Mouse (Mus musculus) kidney, adult 9 months (tissue): ENCODE measurements around the gene Tpx2.

Experiments
- DNase-seq: peaks from one replicate; pipeline ENCODE4 v3.0.0; 2022

Tpx2 gene

DNA sequence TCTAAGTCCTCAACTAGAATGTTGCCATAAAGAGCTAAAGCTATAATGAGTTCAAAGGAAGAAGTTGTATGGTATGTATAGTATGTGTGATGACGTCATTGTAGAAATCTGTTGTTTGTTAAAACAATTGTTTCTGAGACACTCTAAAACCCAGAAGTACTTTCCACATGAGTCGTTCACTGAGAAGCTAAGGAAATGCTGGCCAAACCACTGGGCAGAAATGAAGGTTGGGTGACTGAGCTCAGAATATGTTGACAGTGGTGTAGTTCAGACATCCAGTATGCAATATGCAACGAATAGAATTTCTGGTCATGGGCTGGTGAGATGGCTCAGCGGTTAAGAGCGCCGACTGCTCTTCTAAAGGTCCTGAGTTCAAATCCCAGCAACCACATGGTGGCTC is 15.6 kb downstream of the Tpx2 start:
- no peak for DNase-seq

DNA sequence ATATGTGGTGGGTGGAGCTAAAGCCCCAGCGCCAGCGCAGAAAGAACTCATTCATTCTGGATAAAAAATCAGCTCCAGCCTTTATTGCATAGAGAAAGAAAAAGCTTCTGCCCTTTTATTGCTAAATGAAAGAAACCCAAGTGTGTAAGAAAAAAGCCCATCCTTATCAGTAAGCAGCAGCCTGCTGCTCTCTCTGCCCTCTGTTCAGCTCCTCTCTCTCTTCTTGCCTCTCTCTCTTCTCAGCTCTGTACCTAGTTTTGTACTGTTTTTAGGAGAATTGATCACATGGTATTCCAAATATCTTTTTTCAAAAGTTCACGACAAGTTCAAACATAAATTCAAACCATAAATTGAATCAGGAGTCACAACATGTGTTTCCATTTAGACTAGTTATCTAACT is 30.5 kb downstream of the Tpx2 start:
- DNase-seq: no peak

DNA sequence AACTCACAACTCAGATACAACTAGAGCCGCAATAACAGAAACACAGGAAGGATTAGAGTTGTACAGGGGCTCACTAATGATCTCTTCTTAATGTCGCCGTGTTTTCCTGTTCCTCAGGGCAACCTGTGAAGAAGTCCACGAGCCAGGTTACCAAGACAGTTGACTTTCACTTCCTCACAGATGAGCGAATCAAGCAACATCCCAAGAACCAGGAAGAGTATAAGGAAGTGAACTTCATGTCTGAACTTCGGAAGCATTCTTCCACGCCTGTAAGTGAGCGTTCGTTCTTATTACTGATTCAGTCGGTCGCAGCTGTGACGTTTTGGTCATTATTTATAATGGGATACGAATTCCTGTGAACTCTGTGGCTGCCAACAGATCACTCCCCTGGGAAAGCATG is 33.1 kb downstream of the Tpx2 start:
- no peak for DNase-seq

DNA sequence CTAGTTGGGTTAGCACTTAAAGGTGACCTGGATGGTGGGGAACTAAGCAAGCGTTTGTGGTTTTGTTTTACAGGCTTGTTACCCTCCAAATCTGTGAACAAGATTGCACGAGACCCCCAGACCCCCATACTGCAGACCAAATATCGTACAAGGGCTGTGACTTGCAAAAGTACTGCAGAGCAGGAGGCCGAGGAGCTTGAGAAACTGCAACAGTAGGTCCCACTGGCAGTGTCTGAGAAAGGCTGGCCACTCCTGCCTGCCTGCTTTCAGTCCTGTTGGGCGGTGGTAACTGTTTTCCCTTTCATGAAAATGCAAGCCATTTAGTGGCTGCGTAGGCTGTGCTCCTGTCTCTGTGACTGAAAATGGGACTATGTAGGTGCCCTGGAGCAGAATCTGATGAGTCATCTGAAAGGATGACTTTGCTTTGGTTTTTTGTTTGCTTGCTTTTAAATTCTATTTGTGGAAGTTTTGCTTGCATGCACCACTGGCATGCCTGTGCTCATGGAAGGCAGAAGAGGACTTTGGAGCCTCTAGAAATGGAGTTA is 36.4 kb downstream of the Tpx2 start:
- no peak for DNase-seq

DNA sequence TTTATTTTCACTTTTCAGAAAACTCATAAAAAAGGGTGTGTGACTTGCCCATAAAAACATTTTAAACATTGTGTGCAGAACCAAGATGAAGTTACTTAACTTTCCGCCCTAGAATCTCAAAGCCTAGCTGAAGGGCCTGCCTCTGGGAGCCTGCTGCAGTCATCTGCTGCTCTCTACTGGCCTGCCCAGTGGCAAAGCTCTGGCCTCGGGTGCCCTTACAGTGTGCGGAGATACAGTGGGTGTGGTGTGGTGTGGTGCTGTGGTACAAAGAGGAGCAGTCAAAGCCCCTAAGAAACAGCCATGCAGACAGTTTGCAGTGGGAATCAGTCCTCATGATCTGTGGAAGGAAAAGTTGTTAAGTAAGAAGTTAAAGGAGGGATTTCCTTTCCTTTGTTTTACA is 39.5 kb downstream of the Tpx2 start:
- no peak for DNase-seq

DNA sequence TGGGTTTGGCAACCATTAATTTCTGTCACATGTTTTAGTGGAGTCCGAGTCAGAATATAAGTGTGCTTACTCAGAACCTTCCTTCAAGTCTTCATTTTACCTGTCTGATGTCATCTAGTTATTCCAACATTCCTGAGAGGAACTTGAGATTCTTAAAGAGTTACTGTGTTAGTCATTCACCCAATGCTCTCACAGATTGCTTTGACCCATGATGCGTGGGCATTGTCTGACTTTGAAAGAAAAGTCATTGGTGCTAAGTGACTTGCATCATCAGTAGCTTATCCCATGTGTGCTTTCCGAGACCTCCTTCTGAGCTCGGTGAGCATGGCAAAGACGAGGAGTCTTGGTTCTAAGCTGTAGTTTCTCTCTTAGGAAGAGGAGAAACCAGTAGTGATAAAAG is 41.0 kb downstream of the Tpx2 start:
- DNase-seq: no peak

DNA sequence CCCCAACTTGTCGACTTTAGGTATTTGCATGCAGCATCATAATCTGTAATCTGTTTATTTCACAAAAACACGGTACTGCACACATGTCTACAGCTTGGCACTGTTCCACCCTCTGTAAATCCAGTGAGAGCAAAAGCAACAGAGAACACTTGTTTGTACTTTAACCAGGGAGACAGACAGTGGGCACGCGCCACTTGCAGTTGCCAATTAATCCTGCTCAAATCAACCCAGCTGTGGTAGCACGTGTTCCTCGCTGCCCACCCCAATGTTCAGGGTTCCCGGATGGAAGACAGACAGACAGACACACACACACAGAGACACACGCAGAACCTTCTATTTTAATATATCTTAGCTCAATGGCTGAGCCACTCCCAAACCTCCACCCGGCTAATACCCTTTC is 48.1 kb downstream of the Tpx2 start:
- DNase-seq: peak; percentile 62

DNA sequence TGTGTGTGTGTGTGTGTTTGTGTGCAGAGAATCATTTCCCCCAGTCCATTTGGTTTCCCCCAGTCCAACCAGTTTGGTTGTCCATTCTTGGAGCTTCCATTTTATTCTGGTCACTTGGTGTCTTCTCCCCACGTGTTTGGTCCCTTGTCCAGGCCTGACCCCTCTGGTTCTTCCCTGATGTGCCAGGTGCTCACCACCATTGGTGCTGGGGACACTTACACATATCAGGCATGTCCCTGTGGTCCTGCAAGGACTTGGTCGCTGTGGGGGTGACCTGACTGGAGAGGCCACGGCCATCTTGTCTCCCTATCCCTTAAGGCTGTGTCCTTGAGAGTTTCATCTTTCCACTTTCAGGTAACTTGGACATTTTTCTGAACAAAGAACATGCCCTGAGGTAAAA is 49.2 kb downstream of the Tpx2 start:
- no peak for DNase-seq

DNA sequence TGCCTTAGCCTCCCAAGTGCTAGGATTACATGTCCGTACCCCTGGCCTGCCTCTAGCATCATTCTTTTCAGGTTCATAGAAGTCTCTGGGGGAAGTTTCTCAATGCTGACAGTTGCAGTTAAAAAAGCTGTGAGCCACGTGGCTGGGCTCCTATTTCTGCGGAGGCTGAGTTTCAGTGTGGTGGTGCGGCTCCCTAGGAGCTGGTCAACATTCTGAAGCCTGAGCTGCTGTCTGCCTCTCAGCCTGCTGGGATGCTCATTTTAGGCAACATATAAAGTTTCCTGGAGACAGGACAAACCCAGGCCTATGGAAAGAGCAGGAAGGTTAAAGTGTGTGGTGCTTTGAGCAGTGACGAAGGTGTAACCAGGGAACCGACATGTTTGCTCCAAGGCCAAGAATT is 51.2 kb downstream of the Tpx2 start:
- DNase-seq: no peak

DNA sequence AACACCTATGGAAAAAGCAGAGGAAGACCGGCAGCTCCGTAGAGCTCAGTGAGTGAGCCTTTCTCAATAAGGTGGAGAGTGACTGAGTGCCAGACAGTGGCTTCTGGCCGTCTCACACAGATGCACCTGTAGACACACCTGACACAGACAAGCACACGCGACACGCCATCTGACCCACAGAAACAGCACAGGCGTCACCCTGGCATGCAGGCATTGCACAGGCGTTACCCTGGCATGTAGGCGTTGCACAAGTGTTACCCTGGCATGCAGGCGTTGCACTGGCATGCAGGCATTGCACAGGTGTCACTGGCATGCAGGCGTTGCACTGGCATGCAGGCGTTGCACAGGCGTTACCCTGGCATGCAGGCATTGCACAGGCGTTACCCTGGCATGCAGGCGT is 53.5 kb downstream of the Tpx2 start:
- DNase-seq: no peak

DNA sequence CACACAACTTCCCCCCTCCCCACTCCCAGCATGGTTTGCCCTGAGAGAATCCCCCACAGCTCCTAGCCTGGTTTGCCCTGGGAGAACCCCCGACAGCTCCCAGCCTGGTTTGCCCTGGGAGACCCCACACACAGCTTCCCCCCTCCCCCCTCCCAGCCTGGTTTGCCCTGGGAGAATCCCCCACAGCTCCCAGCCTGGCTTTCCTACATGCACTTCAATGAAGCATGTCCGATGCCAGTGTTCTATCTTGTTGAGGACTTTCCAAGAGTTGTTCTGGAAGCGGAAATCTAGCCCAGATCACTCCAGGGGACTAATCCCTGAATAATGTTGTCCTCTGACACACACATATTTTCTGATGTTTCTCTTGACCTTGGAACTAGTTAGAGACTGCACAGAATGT is 54.9 kb downstream of the Tpx2 start:
- DNase-seq: no peak

DNA sequence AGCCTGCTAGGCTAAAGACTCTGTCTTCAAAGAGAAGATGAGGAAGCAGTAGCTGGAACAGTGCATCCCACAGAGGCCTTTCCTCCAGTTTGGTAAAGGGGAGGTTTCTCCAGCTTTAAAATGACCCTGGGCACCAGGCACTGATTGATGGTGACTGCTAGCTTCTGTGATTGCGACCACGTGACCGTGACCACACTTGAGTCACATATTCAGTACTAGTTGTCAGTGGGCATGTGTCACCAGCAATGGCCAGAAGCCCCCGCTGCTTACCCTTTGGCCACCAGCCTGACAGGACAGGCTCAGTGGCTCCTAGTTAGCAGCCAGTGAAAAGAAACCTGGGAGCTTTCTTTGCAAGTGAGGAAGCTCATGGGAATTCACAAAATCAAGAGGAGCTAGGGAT is 55.8 kb downstream of the Tpx2 start:
- no peak for DNase-seq

DNA sequence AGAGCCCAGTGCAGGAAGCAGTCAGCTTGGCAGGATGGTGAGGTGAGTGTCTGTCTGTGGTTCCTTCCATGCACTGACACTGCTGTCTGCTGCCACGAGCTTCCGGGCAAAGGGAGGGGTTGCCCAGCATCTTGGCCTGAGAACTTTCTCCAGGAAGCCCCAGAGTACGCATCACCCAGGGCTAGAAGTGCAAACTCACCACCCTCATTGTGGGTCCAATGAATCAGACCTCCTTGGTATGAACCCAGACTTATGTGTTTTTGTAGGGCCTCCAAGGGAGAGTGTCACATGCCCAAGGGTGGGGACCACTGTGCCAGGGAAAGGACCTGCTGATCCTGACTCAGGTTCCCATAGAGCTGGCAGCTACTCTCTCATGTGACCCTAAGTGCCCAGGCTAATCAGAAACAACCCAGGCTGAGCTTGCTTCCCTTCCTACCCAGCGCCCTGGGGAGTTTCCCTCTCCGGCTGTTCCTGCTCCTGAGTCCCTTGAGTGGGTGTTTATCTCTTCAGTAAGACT is 56.4 kb downstream of the Tpx2 start:
- no peak for DNase-seq

DNA sequence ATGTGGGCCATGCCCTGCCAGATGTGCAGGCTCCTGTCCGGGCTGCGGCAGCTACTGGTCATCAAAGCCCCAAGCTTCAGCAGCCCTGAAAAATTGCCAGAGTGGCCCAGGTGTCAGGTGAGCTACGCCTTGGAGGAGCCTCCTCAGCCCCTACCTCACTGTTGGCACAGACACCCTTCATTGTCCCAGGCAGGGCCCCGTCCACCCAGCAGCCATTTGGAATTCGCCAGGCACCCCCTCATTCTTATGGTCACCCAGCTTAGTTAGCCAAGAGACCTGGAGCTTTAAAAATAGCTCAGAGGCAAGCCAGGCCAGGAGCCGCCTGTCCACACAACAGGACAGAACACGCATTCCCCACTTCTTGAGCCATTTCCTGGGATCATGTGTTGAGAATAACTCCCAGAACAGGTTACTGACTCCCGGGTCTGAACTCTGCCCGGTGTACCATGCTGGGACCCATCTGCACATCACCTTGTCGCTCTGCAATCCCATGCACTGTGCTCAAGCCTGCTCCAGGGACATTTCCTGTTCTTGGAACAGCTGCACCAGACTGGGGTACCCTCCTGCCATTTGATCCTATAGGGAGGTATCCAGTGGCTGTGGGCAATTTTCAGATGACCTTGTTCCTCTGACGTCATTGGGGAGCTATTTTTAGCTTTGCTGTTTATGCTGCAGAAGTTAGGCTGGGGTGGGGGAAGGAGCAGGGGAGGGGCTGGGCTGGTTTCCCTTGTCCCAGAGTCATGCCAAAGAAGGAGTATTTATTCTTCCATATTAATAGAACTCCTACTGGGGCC is 57.5 kb downstream of the Tpx2 start:
- DNase-seq: no peak

DNA sequence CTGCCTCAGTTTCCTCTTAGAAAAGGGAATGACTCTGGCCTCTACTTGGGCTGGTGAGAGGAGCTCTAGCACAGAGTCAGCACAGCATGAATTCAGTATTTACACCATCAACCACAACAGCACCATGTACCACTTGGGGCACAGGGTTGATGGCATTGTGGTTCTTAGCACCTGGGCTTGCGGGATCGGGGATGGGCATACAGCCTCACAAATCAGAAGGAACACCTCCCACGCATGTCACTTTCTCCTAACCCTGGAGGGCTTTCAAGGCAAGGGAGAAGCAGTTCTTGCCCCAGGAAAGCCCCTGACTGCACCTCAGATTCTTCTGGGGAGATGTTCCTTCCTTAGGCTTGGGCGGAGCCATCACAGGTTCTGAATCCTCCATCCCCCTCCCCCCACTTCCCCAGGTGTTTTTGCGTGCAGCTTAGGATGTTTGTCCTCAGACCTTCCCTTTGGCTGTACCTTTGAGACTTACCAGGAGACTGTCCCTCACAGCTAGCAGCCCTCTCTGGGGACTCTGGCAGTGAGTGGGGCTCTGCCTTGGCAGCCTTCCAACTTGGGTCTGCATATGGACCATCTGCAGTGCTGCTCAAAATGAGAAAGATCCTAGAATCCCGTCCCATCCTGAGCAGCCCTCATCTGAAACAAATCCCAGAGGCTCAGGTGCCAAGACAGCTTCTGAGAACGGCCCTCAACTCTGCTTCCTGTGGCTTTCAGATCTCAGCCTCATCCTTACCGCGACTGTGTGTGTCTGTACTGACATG is 58.7 kb downstream of the Tpx2 start:
- DNase-seq: no peak

DNA sequence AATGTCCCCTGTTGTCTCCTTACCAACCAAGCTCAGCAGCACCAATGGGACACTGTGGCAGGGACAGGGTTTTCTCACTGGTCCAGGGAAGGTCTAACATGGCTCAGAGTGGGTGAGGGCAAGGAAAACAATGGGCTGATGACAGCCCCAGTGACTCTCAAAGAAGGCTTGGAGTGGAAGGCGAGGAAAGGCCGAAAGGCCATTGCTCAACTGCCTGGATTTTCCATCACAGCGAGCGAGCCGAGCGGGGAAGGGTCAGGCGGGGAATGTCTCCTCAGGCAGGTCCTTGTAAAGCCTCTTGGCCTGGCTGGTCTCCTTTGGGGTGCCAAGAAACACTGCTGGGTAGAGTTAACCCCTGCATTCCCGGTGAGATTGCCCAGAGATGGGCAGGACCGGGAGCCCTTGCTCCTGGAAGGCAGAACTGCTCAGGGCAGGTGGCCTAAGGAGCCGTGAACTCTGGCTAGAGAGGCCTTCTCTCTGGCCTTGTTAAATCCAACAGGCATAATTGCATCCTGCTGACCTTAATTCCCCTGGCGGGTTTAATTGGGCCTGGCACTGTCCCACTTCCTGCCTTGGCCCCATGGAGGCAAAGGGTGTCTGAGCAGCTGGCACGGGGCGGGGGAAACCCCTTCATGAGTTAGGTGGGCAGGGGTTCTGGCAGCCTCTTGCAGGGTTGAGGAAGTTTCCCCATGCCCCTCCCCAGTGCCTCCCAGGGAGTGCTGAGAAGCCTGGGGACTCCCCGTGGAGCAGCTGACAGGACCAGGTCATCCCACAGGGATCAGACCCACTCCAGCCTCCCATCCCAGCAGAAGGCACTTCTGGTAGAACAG is 59.6 kb downstream of the Tpx2 start:
- DNase-seq: no peak

DNA sequence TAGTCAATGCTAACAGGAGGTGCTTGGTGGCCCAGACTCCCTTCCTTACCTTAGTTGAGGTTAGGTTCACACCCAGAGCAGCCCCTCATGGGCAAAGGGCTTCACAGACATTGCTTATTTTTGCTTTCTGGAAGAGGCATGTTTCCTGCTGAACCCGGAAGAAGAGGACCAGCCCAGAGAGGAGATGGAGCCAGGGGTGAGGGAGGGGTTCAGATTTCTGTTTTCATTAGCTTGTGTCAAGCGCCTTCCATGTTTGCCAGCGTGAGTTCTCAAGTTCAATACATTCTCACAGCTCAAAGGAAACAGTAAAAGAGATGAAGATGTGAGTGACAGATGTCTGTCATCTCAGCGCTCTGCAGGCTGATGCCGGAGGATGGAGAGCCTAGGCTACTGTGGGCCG is 62.1 kb downstream of the Tpx2 start:
- no peak for DNase-seq

DNA sequence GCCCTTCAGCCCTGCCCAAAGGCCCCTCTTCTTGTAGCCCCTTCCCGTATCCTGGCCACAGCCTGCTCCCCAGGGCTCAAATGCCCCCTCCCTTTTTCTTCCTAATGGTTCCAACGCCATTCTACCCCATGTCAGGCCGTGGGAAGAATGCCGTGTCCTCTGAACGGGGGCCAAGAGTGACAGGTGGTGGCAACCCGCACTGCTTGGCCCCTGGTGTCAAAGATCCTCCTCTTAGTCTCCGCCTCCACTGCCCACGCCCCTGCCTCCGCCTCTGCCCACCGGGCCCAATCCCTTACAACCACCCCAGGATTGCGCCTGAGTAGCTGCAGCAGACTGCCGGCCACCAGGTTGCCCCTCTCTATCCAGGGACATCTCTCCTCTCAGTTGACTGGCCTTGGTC is 63.3 kb downstream of the Tpx2 start, which contains the start of gene Mylk2:
Gene Mylk2 (plus strand): TSS at position 322 of the 400 bp plus-strand sequence.
- DNase-seq: no peak

DNA sequence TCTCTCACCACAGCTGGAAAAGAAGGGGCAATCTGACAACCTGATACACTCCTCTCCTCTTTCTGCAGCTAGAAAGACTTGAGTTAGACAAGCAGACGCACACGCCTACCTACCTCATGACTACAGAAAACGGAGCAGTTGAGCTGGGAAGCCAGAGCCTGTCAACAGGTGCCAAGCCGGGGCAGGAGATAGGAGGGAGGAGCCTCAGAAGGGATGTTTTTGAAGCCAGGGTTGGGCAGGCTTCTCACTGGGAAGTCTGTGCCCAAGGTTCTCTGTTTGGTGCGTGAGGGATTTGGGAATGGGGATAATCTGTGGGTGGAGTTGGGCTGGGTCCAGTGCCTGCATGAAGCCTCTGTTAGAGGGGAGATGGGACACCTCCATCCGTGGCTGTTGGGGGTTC is 63.7 kb downstream of the Tpx2 start:
- DNase-seq: no peak

DNA sequence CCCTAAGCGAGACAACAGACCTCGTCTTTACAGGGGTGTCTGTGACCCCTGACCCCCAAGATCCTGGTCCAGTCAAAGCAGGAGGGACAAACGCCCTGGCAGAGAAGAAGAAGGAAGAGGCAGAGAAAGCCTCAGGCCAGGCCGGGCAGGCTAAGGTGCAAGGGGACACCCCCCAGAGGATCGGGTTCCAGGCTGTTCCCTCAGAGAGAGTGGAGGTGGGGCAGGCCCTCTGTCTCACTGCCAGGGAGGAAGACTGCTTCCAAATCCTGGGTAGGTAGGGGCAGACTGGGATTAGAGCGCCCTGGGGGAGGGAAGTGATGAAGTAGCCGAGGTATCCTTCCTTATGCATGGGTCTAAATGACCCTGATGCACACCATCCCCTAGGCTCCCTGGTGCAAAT is 65.7 kb downstream of the Tpx2 start:
- DNase-seq: no peak

DNA sequence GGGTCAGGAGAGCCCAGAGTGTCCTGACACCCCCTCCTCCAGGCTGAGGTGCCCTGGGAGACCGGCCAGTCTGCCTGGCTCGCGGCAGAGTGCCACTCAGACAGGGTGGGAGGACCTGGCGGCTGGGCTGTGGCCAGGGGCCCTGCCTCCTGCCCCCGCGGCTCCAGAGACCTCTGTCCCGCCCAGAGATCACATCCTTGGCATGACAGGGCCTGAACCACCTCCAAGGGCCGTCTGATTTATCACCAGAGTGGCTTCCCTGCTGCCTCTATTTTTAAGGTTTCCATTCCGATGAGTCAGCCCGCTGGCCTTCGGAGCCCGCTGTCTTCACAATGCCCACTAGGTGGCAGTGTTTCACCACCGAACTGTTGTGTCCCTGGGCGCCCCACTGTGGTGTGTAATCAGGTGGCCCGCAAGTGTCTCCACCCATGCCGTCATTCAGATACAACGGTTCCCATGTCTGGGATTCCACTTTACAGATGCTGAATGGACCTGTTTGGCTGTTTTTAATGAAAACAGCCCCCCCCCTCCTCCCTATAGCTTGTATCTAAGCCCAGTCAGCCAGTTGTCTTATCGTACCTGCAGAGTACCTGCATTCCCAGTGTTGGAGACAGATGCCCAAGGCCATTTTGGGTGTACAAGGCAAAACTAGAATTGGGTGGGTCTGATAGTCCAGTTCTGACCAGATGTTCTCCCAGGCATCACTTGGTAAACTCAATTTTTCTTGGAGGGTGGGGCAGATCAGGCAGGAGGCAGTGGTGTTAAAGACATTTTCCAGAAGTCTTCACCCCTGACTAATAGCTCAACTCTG is 66.8 kb downstream of the Tpx2 start:
- peak; percentile 86 for DNase-seq

DNA sequence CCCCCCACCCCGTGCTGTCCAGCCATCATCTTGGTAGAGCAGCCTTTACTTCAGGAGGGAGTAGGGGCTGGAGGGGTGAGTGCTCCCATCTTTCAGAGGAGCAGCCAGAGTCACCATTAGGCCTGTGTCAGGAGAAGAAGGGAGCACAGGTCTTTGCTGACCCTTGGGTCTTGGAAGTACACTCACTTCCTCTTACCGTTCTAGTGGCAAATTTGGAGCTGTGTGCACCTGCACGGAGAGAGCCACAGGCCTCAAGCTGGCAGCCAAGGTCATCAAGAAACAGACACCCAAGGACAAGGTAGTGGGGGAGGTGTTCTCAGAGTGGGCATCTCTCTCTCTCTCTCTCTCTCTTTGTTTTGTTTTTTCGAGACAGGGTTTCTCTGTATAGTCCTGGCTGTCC is 67.7 kb downstream of the Tpx2 start:
- no peak for DNase-seq
